Mouse (Mus musculus) lung, embryonic 16.5 days (tissue): ENCODE measurements at regions not wholly inside any gene's neighbourhood (a gene's known extent, or its start where the extent isn't known, plus 50 kb on each side); places are given as distances from the start of the nearest gene placed in this dataset.

Experiments
- ATAC-seq: fragments of 200-750 bp; cut with Nextera tagmentation; 2 replicates; pipeline ENCODE4 v1.8.0; 2017; ENCODE audit warnings: low read depth, mild to moderate bottlenecking, moderate library complexity
- H3K27ac ChIP-seq: fragments of 300-500 bp; sonication (generic); 2 replicates; pipeline ENCODE4 v1.5.1; 2014; ENCODE audit warnings: mild to moderate bottlenecking, control low read depth, low read length
- H3K27me3 ChIP-seq: fragments of 300-500 bp; sonication (generic); 2 replicates; pipeline ENCODE4 v1.6.1; 2014; ENCODE audit warnings: low read depth, low read length, mixed read lengths; ENCODE audit not compliant: control insufficient read depth, insufficient read depth
- H3K36me3 ChIP-seq: fragments of 300-500 bp; sonication (generic); 2 replicates; pipeline ENCODE4 v1.6.1; 2014; ENCODE audit warnings: low read length; ENCODE audit not compliant: control insufficient read depth, insufficient read depth
- H3K4me1 ChIP-seq: fragments of 300-500 bp; sonication (generic); replicated peaks from 2 replicates; pipeline ENCODE4 v1.6.1; 2014; ENCODE audit warnings: low read length, mixed read lengths; ENCODE audit not compliant: control insufficient read depth, insufficient read depth
- H3K4me2 ChIP-seq: fragments of 300-500 bp; sonication (generic); 2 replicates; pipeline ENCODE4 v1.6.1; 2014; ENCODE audit warnings: low read depth, low read length, control low read depth
- H3K4me3 ChIP-seq: fragments of 300-500 bp; sonication (generic); 2 replicates; pipeline ENCODE4 v1.5.1; 2014; ENCODE audit warnings: mild to moderate bottlenecking, low read length, control low read depth
- H3K9ac ChIP-seq: fragments of 300-500 bp; sonication (generic); 2 replicates; pipeline ENCODE4 v1.6.1; 2014; ENCODE audit warnings: low read length, control low read depth
- H3K9me3 ChIP-seq: fragments of 300-500 bp; sonication (generic); 2 replicates; pipeline ENCODE4 v1.6.1; 2016; ENCODE audit warnings: low read length; ENCODE audit not compliant: control insufficient read depth
- WGBS: fragments of 180-500 bp; shearing (Covaris S2); extraction: QIAGEN DNeasy Blood & Tissue Kit; methylation state at CpG from one replicate; pipeline ENCODE4 v1.1.7; 2014; 5-methylcytosine and 5-hydroxymethylcytosine counted together

- Histone ChIP-seq H3K27me3 (no peaks in the 10 kb centered on the region), H3K4me3 (no peak overlapping the region), H3K36me3 (no peaks in the 10 kb centered on the region), H3K4me1 (no peaks in the 10 kb centered on the region), H3K27ac (no peak overlapping the region), H3K4me2 (no peak overlapping the region), H3K9me3 (no peaks in the 10 kb centered on the region), H3K9ac (no peak overlapping the region)
- 73% methylated on average over 4 of the region's 4 CpGs for WGBS
- no peak for ATAC-seq
Measured at GRCm38 (mm10) chr13:115231981-115232380, 130.2 kb upstream of the Itga1 start.

GRCm38 (mm10) chr13:115230494-115230893 lies 128.7 kb upstream of the Itga1 start:
- no peaks in the 10 kb centered on the region for H3K27me3 ChIP-seq
- no peak for ATAC-seq
- no peak overlapping the region for H3K4me3 ChIP-seq
- H3K4me2 ChIP-seq: no peak overlapping the region
- no peaks in the 10 kb centered on the region for H3K9me3 ChIP-seq
- 26% methylated on average over 13 of the region's 13 CpGs for WGBS
- H3K27ac ChIP-seq: no peak overlapping the region
- H3K36me3 ChIP-seq: no peaks in the 10 kb centered on the region
- H3K9ac ChIP-seq: no peak overlapping the region
- no peaks in the 10 kb centered on the region for H3K4me1 ChIP-seq

GRCm38 (mm10) chr13:115226824-115227223 lies 125.1 kb upstream of the Itga1 start:
- Histone ChIP-seq H3K9me3 (no peaks in the 10 kb centered on the region), H3K4me2 (no peak overlapping the region), H3K27me3 (no peaks in the 10 kb centered on the region), H3K4me1 (no peaks in the 10 kb centered on the region), H3K27ac (no peak overlapping the region), H3K9ac (no peak overlapping the region), H3K36me3 (no peaks in the 10 kb centered on the region), H3K4me3 (no peak overlapping the region)
- no peak for ATAC-seq
- WGBS: 71% methylated on average over 6 of the region's 6 CpGs

GRCm38 (mm10) chr13:115219701-115220100 lies 117.9 kb upstream of the Itga1 start:
- Histone ChIP-seq H3K27me3 (no peaks in the 10 kb centered on the region), H3K9ac (no peak overlapping the region), H3K36me3 (no peaks in the 10 kb centered on the region), H3K4me1 (no peaks in the 10 kb centered on the region), H3K27ac (no peak overlapping the region), H3K4me3 (no peak overlapping the region), H3K9me3 (no peaks in the 10 kb centered on the region), H3K4me2 (no peak overlapping the region)
- 17% methylated on average over 2 of the region's 2 CpGs for WGBS
- ATAC-seq: no peak

- 88% methylated on average over 3 of the region's 3 CpGs for WGBS
- H3K4me2 ChIP-seq: no peak overlapping the region
- no peaks in the 10 kb centered on the region for H3K4me1 ChIP-seq
- H3K4me3 ChIP-seq: no peak overlapping the region
- H3K27ac ChIP-seq: no peak overlapping the region
- H3K9ac ChIP-seq: no peak overlapping the region
- H3K36me3 ChIP-seq: no peaks in the 10 kb centered on the region
- H3K9me3 ChIP-seq: no peaks in the 10 kb centered on the region
- ATAC-seq: no peak
- H3K27me3 ChIP-seq: no peaks in the 10 kb centered on the region
Measured at GRCm38 (mm10) chr13:115211285-115211684, 109.5 kb upstream of the Itga1 start.

- H3K9ac ChIP-seq: no peak overlapping the region
- no peak for ATAC-seq
- no peaks in the 10 kb centered on the region for H3K27me3 ChIP-seq
- no peak overlapping the region for H3K27ac ChIP-seq
- no peaks in the 10 kb centered on the region for H3K36me3 ChIP-seq
- no peaks in the 10 kb centered on the region for H3K4me1 ChIP-seq
- WGBS: 51% methylated on average over 10 of the region's 10 CpGs
- H3K4me3 ChIP-seq: no peak overlapping the region
- no peaks in the 10 kb centered on the region for H3K9me3 ChIP-seq
- H3K4me2 ChIP-seq: no peak overlapping the region
Measured at GRCm38 (mm10) chr13:115210643-115211208, 109.0 kb upstream of the Itga1 start.

GRCm38 (mm10) chr13:115209402-115210192 lies 107.8 kb upstream of the Itga1 start:
- 86% methylated on average over 3 of the region's 3 CpGs for WGBS
- ATAC-seq: no peak
- Histone ChIP-seq H3K4me3 (no peak overlapping the region), H3K27ac (no peak overlapping the region), H3K9me3 (no peaks in the 10 kb centered on the region), H3K4me2 (no peak overlapping the region), H3K9ac (no peak overlapping the region), H3K4me1 (no peaks in the 10 kb centered on the region), H3K36me3 (no peaks in the 10 kb centered on the region), H3K27me3 (no peaks in the 10 kb centered on the region)

GRCm38 (mm10) chr13:115206723-115207122 lies 105.0 kb upstream of the Itga1 start:
- Histone ChIP-seq H3K27me3 (no peaks in the 10 kb centered on the region), H3K4me3 (no peak overlapping the region), H3K4me1 (no peaks in the 10 kb centered on the region), H3K9me3 (no peaks in the 10 kb centered on the region), H3K27ac (no peak overlapping the region), H3K4me2 (no peak overlapping the region), H3K36me3 (no peaks in the 10 kb centered on the region), H3K9ac (no peak overlapping the region)
- WGBS: 71% methylated on average over 7 of the region's 7 CpGs
- ATAC-seq: no peak

GRCm38 (mm10) chr13:115199166-115199565 lies 97.4 kb upstream of the Itga1 start:
- 22% methylated on average over 3 of the region's 3 CpGs for WGBS
- H3K4me3 ChIP-seq: no peak overlapping the region
- no peak overlapping the region for H3K4me2 ChIP-seq
- H3K9me3 ChIP-seq: no peaks in the 10 kb centered on the region
- H3K9ac ChIP-seq: no peak overlapping the region
- ATAC-seq: peak; percentile 98
- H3K4me1 ChIP-seq: no peaks in the 10 kb centered on the region; the same call in 1 of the 2 replicates
- H3K27ac ChIP-seq: no peak overlapping the region
- H3K27me3 ChIP-seq: no peaks in the 10 kb centered on the region
- H3K36me3 ChIP-seq: no peaks in the 10 kb centered on the region
